ENCODE assay signal across 9 mouse cellular contexts in the genomic region with DNA sequence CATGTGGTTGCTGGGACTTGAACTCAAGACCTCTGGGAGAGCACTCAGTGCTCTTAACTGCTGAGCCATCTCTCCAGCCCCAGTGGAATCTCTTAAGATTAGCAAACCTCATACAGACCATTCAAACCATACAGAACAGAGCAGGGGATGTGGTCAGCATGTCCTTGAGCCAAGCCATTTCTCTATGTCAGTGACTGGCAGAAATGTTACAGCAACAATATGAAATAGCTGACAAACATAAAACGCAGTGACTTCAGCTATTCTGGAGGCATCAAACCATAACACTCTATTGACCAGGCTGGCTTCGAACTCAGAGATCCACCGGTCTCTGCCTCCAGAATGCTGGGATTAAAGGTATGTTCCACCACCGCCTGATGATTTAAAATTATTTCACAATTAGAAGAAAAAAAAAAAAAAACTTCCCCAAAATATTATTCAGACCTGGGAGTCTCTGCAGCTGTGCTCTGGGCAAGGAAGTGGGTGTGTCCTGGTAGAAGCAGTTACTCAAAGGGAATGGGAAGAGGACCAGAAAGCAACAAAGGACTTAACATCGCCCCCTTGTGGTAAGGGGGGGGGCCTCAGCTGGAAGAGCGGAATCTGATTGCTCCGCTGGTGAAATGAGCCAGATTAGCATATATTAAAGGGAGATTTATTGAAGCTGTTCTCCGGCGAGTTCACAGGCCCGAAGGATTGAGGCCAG. TPM values are rescaled to one million over a fixed set of nuclear protein-coding genes. Genes with fewer than 3 reads are reported as not detected.
A peak's percentile ranks its signal among the peaks of the same experiment; 100 is the strongest.
DNase-seq lines count a peak whose midpoint lies in the region; ATAC-seq and TF ChIP-seq lines count a peak whose summit lies in the region.
"Had no signal": no experiment of that assay in that cellular context is flagged by ENCODE, and none has a peak within 500 bp of the region (broad histone marks: within the 10 kb centered on the region; RNA-seq: fewer than 3 reads in every experiment).

No protein-coding gene starts in this region.

- no peak overlapping the region for H3K4me2 ChIP-seq in CH12.LX (ENCODE audit: insufficient read depth, low read depth, poor library complexity, severe bottlenecking)
- peak overlapping the region; percentile 39 for H3K4me2 ChIP-seq in forebrain, embryonic 12.5 days
- peak overlapping the region; percentile 59 for H3K4me2 ChIP-seq in heart, embryonic 16.5 days (ENCODE audit: low read depth, low read length)
- H3K4me2 ChIP-seq in liver, embryonic 16.5 days (ENCODE audit: low read depth, low read length): peak overlapping the region; percentile 57
- H3K4me2 ChIP-seq in neural tube, embryonic 12.5 days (replicated peaks): peak overlapping the region; percentile 47

- no peak for TF ChIP-seq POLR2A in CH12.LX (IDR thresholded peaks at IDR 0.05; ENCODE audit: low read depth, low read length)
- TF ChIP-seq POLR2A in testis, adult 2 months (IDR thresholded peaks at IDR 0.05; ENCODE audit: control insufficient read depth, low read depth, low read length): no peak

- H3K36me3 ChIP-seq in CH12.LX (replicated peaks in 1 of 2; ENCODE audit: control insufficient read depth in 1 of 2, insufficient read depth in 1 of 2, low read length in 1 of 2): no peaks in the 10 kb centered on the region
- H3K36me3 ChIP-seq in forebrain, embryonic 12.5 days (replicated peaks): no peaks in the 10 kb centered on the region
- H3K36me3 ChIP-seq in heart, embryonic 16.5 days (ENCODE audit: control insufficient read depth, insufficient read depth): no peaks in the 10 kb centered on the region
- H3K36me3 ChIP-seq in liver, embryonic 16.5 days (ENCODE audit: control insufficient read depth, insufficient read depth): no peaks in the 10 kb centered on the region
- H3K36me3 ChIP-seq in neural tube, embryonic 12.5 days: no peaks in the 10 kb centered on the region
- H3K36me3 ChIP-seq in testis, adult 2 months (ENCODE audit: control insufficient read depth, insufficient read depth, low read length): no peaks in the 10 kb centered on the region

- no peak for TF ChIP-seq EP300 in CH12.LX (IDR thresholded peaks at IDR 0.05; ENCODE audit: low read length)

- peak; percentile 56 for DNase-seq in CH12.LX (ENCODE audit: extremely low read depth)
- DNase-seq in c-Kit-positive CD71-positive TER-119-positive erythroid progenitor cells, embryonic 14.5 days (ENCODE audit: low spot score): peak; percentile 76
- DNase-seq in kidney, postnatal 25 days: peak; percentile 89

- no peaks in the 10 kb centered on the region for H3K79me2 ChIP-seq in CH12.LX (replicated peaks; ENCODE audit: control insufficient read depth, extremely low read depth, insufficient read depth, poor library complexity, severe bottlenecking)

- H3K27ac ChIP-seq in CH12.LX (ENCODE audit: insufficient read depth, low read depth): no peak overlapping the region
- H3K27ac ChIP-seq in forebrain, embryonic 12.5 days: peak overlapping the region; percentile 48; the same call in 1 of the 2 replicates
- H3K27ac ChIP-seq in heart, embryonic 16.5 days (ENCODE audit: low read length): no peak overlapping the region; the same call in 1 of the 2 replicates
- H3K27ac ChIP-seq in liver, embryonic 16.5 days (ENCODE audit: low read length): no peak overlapping the region
- H3K27ac ChIP-seq in neural tube, embryonic 12.5 days: no peak overlapping the region
- no peak overlapping the region for H3K27ac ChIP-seq in testis, adult 2 months (ENCODE audit: control insufficient read depth, insufficient read depth, low read depth, low read length)

- dilution Hi-C loops in CH12.LX (cut with MboI; ENCODE audit: extremely low pct_ligation_motif_present, extremely low pct_unique_long_range_greater_than_20kb, low sequenced_read_pairs): no loop called here

- H3K4me1 ChIP-seq in CH12.LX (ENCODE audit: control insufficient read depth in 1 of 2, insufficient read depth in 2 of 2): peaks cover 0 to 13% of the 10 kb centered on the region in 2 experiments; a peak in 3 of 4 replicates
- H3K4me1 ChIP-seq in forebrain, embryonic 12.5 days: peaks cover 13% of the 10 kb centered on the region
- H3K4me1 ChIP-seq in heart, embryonic 16.5 days (ENCODE audit: control insufficient read depth, insufficient read depth, low read length): peaks cover 17% of the 10 kb centered on the region
- H3K4me1 ChIP-seq in liver, embryonic 16.5 days (ENCODE audit: control insufficient read depth, low read depth, low read length): peaks cover 36% of the 10 kb centered on the region
- H3K4me1 ChIP-seq in neural tube, embryonic 12.5 days: peaks cover 12% of the 10 kb centered on the region; the same call in 1 of the 2 replicates
- H3K4me1 ChIP-seq in testis, adult 2 months (ENCODE audit: control insufficient read depth, insufficient read depth, low read length): peaks cover 12% of the 10 kb centered on the region

- H3K27me3 ChIP-seq in CH12.LX (replicated peaks): peaks cover 46% of the 10 kb centered on the region
- peaks cover 21% of the 10 kb centered on the region; the same call in 1 of the 2 replicates for H3K27me3 ChIP-seq in forebrain, embryonic 12.5 days
- H3K27me3 ChIP-seq in heart, embryonic 16.5 days (ENCODE audit: control insufficient read depth, insufficient read depth, low read length): no peaks in the 10 kb centered on the region
- H3K27me3 ChIP-seq in liver, embryonic 16.5 days (ENCODE audit: control insufficient read depth, insufficient read depth, low read depth, low read length): no peaks in the 10 kb centered on the region
- H3K27me3 ChIP-seq in neural tube, embryonic 12.5 days (replicated peaks): 0 out of 2 replicates have a peak, but pooled peaks cover 4% of the 10 kb centered on the region
- H3K27me3 ChIP-seq in testis, adult 2 months (ENCODE audit: control insufficient read depth, insufficient read depth, low read length): no peaks in the 10 kb centered on the region

- H3K9ac ChIP-seq in CH12.LX (ENCODE audit: insufficient read depth, low read depth): no peak overlapping the region
- no peak overlapping the region for H3K9ac ChIP-seq in forebrain, embryonic 12.5 days
- no peak overlapping the region for H3K9ac ChIP-seq in heart, embryonic 16.5 days (ENCODE audit: low read length)
- H3K9ac ChIP-seq in liver, embryonic 16.5 days (ENCODE audit: low read depth, low read length): no peak overlapping the region
- H3K9ac ChIP-seq in neural tube, embryonic 12.5 days: no peak overlapping the region

- ATAC-seq in forebrain, embryonic 12.5 days (ENCODE audit: low FRiP score): peak; percentile 91
- peak; percentile 86 for ATAC-seq in heart, embryonic 16.5 days (replicated peaks; ENCODE audit: extremely low read depth, insufficient read depth, low FRiP score)
- peak; percentile 54; the same call in 1 of the 2 replicates for ATAC-seq in liver, embryonic 16.5 days (ENCODE audit: low read depth)
- ATAC-seq in neural tube, embryonic 12.5 days (ENCODE audit: low FRiP score, low read depth): peak; percentile 75

- peak; percentile 29 to 65; a peak in 2 of 4 replicates for TF ChIP-seq CTCF in CH12.LX (conservative IDR thresholded peaks at IDR 0.05 in 1 of 2, IDR thresholded peaks at IDR 0.05 in 1 of 2; ENCODE audit: low read depth in 2 of 2, low read length in 2 of 2)
- peak; percentile 70 for TF ChIP-seq CTCF in testis, adult 2 months (IDR thresholded peaks at IDR 0.05; ENCODE audit: control insufficient read depth, insufficient read depth, insufficient replicate concordance, low read depth, low read length)

- TF ChIP-seq RAD21 in CH12.LX (IDR thresholded peaks at IDR 0.05; ENCODE audit: low read depth, low read length): no peak; the same call in 1 of the 2 replicates

- in situ Hi-C loops in CH12.LX (cut with MboI; ENCODE audit: low pct_ligation_motif_present, low pct_unique_long_range_greater_than_20kb, low sequenced_read_pairs): no loop called here

- 27% methylated on average over 10 of the region's 10 CpGs for WGBS in forebrain, embryonic 12.5 days
- 27% methylated on average over 10 of the region's 10 CpGs for WGBS in heart, embryonic 16.5 days
- WGBS in liver, embryonic 16.5 days (ENCODE audit: insufficient replicate concordance): 24% methylated on average over 10 of the region's 10 CpGs
- 28% methylated on average over 10 of the region's 10 CpGs for WGBS in neural tube, embryonic 12.5 days

- no peak overlapping the region for H3K4me3 ChIP-seq in CH12.LX (replicated peaks in 1 of 3; ENCODE audit: low read depth in 2 of 3, low read length in 2 of 3, poor library complexity in 1 of 3)
- no peak overlapping the region for H3K4me3 ChIP-seq in forebrain, embryonic 12.5 days (replicated peaks)
- H3K4me3 ChIP-seq in heart, embryonic 16.5 days (ENCODE audit: low read length): peak overlapping the region; percentile 22
- H3K4me3 ChIP-seq in liver, embryonic 16.5 days (ENCODE audit: low read depth, low read length): peak overlapping the region; percentile 34
- H3K4me3 ChIP-seq in neural tube, embryonic 12.5 days: no peak overlapping the region
- H3K4me3 ChIP-seq in testis, adult 2 months (ENCODE audit: control insufficient read depth, low read depth, low read length): no peak overlapping the region

- peaks cover 3% of the 10 kb centered on the region for H3K9me3 ChIP-seq in CH12.LX (replicated peaks; ENCODE audit: low read length)
- H3K9me3 ChIP-seq in forebrain, embryonic 12.5 days: no peaks in the 10 kb centered on the region
- no peaks in the 10 kb centered on the region for H3K9me3 ChIP-seq in heart, embryonic 16.5 days (replicated peaks; ENCODE audit: control insufficient read depth, low read length)
- no peaks in the 10 kb centered on the region for H3K9me3 ChIP-seq in liver, embryonic 16.5 days (replicated peaks; ENCODE audit: control insufficient read depth, low read length)
- H3K9me3 ChIP-seq in neural tube, embryonic 12.5 days: no peaks in the 10 kb centered on the region

RNA-seq across cellular contexts. Expression of a gene that starts 5.9 kb away (rescaled TPM):
- total RNA-seq in CH12.LX (2012; rRNA removed) (0.13 and 0.30 TPM in 2 replicates), CH12.LX (2014; rRNA removed) (0.11 and 0.13 TPM in 2 replicates)
- 0.17 TPM in 1 of 2 replicates, not detected in the other for polyA plus RNA-seq in CH12.LX (2012; ENCODE audit: insufficient read length, low read depth)
- polyA plus RNA-seq in forebrain, embryonic 12.5 days (2016; fragmentation: Nextera tagmentation; extraction: Ambion mirVana): 6.8 and 8.2 TPM in 2 replicates
- 42.1 and 51.9 TPM in 2 replicates for polyA plus RNA-seq in heart, embryonic 16.5 days (2015; fragmentation: Nextera tagmentation; extraction: Ambion mirVana)
- polyA plus RNA-seq in liver, embryonic 16.5 days (2015; fragmentation: Nextera tagmentation; extraction: Ambion mirVana): 0.85 and 1.0 TPM in 2 replicates
- polyA plus RNA-seq in neural tube, embryonic 12.5 days (2016; fragmentation: Nextera tagmentation; extraction: Ambion mirVana): 9.0 and 9.4 TPM in 2 replicates
- 160 and 184 TPM in 2 replicates for polyA plus RNA-seq in testis, adult 2 months (2012; rRNA removed)

RNA-seq across cellular contexts. Expression of a gene that starts 43.3 kb away (rescaled TPM):
- total RNA-seq in CH12.LX (2012; rRNA removed) (not detected in 2 replicates), CH12.LX (2014; rRNA removed) (not detected in 2 replicates)
- polyA plus RNA-seq in CH12.LX (2012; ENCODE audit: insufficient read length, low read depth): not detected in 2 replicates
- not detected in 2 replicates for polyA plus RNA-seq in forebrain, embryonic 12.5 days (2016; fragmentation: Nextera tagmentation; extraction: Ambion mirVana)
- not detected in 2 replicates for polyA plus RNA-seq in heart, embryonic 16.5 days (2015; fragmentation: Nextera tagmentation; extraction: Ambion mirVana)
- polyA plus RNA-seq in liver, embryonic 16.5 days (2015; fragmentation: Nextera tagmentation; extraction: Ambion mirVana): not detected in 2 replicates
- not detected in 2 replicates for polyA plus RNA-seq in neural tube, embryonic 12.5 days (2016; fragmentation: Nextera tagmentation; extraction: Ambion mirVana)
- not detected in 2 replicates for polyA plus RNA-seq in testis, adult 2 months (2012; rRNA removed)
- total RNA-seq: left cerebral cortex, adult 8-10 months had no signal

RNA-seq across cellular contexts. Expression of a gene that starts 47.1 kb away (rescaled TPM):
- total RNA-seq in CH12.LX (2012; rRNA removed) (0.55 and 0.63 TPM in 2 replicates), CH12.LX (2014; rRNA removed) (0.66 and 0.88 TPM in 2 replicates)
- 0.93 and 1.4 TPM in 2 replicates for polyA plus RNA-seq in CH12.LX (2012; ENCODE audit: insufficient read length, low read depth)
- 16.8 and 17.2 TPM in 2 replicates for polyA plus RNA-seq in forebrain, embryonic 12.5 days (2016; fragmentation: Nextera tagmentation; extraction: Ambion mirVana)
- polyA plus RNA-seq in heart, embryonic 16.5 days (2015; fragmentation: Nextera tagmentation; extraction: Ambion mirVana): 3.2 and 4.9 TPM in 2 replicates
- polyA plus RNA-seq in liver, embryonic 16.5 days (2015; fragmentation: Nextera tagmentation; extraction: Ambion mirVana): 1.8 and 2.0 TPM in 2 replicates
- 9.1 and 11.7 TPM in 2 replicates for polyA plus RNA-seq in neural tube, embryonic 12.5 days (2016; fragmentation: Nextera tagmentation; extraction: Ambion mirVana)
- 0.80 and 1.1 TPM in 2 replicates for polyA plus RNA-seq in testis, adult 2 months (2012; rRNA removed)

RNA-seq across cellular contexts. Expression of a gene that starts 51.4 kb away (rescaled TPM):
- 68.1 and 84.0 TPM in 2 replicates for total RNA-seq in CH12.LX (2012; rRNA removed)
- 75.5 and 77.5 TPM in 2 replicates for total RNA-seq in CH12.LX (2014; rRNA removed)
- 109 and 111 TPM in 2 replicates for polyA plus RNA-seq in CH12.LX (2012; ENCODE audit: insufficient read length, low read depth)
- polyA plus RNA-seq in forebrain, embryonic 12.5 days (2016; fragmentation: Nextera tagmentation; extraction: Ambion mirVana): 49.8 and 51.5 TPM in 2 replicates
- polyA plus RNA-seq in heart, embryonic 16.5 days (2015; fragmentation: Nextera tagmentation; extraction: Ambion mirVana): 35.0 and 35.6 TPM in 2 replicates
- polyA plus RNA-seq in liver, embryonic 16.5 days (2015; fragmentation: Nextera tagmentation; extraction: Ambion mirVana): 18.1 and 18.9 TPM in 2 replicates
- polyA plus RNA-seq in neural tube, embryonic 12.5 days (2016; fragmentation: Nextera tagmentation; extraction: Ambion mirVana): 51.4 and 54.2 TPM in 2 replicates
- polyA plus RNA-seq in testis, adult 2 months (2012; rRNA removed): 10.2 TPM in 2 replicates

Comparison
In these comparisons a context has a peak if more than half of its experiments do, and no peak if none do; other contexts are left out.
1. H3K4me3 ChIP-seq: peak in heart, embryonic 16.5 days (single experiment) and liver, embryonic 16.5 days (single experiment); none in CH12.LX (0 of 3), forebrain, embryonic 12.5 days (single experiment), neural tube, embryonic 12.5 days (single experiment) and testis, adult 2 months (single experiment).
2. Peak in every context shown above with its lines, with median percentiles within 50 percentile points of each other: DNase-seq and ATAC-seq.